8 mouse cellular contexts compared by ENCODE assay signal in genomic region chr9:27154763-27155530, GRCm38 (mm10). TPM values are rescaled to one million over a fixed set of nuclear protein-coding genes. Genes with fewer than 3 reads are reported as not detected.
DNase-seq lines count a peak whose midpoint lies in the region; ATAC-seq and TF ChIP-seq lines count a peak whose summit lies in the region.

Jam3 (minus strand) TSS chr9:27155421.

- peak within 1 kb of the TSS; percentile 89 for H3K27ac ChIP-seq in intestine, embryonic 15.5 days
- H3K27ac ChIP-seq in midbrain, embryonic 10.5 days (replicated peaks): peak within 1 kb of the TSS; percentile 96
- 0 out of 2 replicates have a peak within 1 kb of the TSS, but pooled peaks have one; percentile 8 for H3K27ac ChIP-seq in small intestine, adult 2 months (ENCODE audit: insufficient read depth, low read depth, low read length)

- H3K9ac ChIP-seq in intestine, embryonic 15.5 days: peak within 1 kb of the TSS; percentile 69

- TF ChIP-seq CTCF in small intestine, adult 2 months (IDR thresholded peaks at IDR 0.05; ENCODE audit: extremely low read depth, insufficient read length, insufficient replicate concordance, low read depth, low read length): no peak

- WGBS in intestine, embryonic 15.5 days: 1% methylated on average over 58 of the region's 58 CpGs
- under 1% methylated on average over 58 of the region's 58 CpGs for WGBS in midbrain, embryonic 10.5 days
- 5% methylated on average over 58 of the region's 58 CpGs for WGBS in small intestine, adult 2 months

- no peaks in the 10 kb centered on the region for H3K36me3 ChIP-seq in intestine, embryonic 15.5 days
- H3K36me3 ChIP-seq in midbrain, embryonic 10.5 days: peaks cover 27% of the 10 kb centered on the region
- H3K36me3 ChIP-seq in small intestine, adult 2 months (ENCODE audit: control insufficient read depth, insufficient read depth, low read length): no peaks in the 10 kb centered on the region

- DNase-seq in adrenal gland, postnatal 10 days: peak; percentile 95
- peak; percentile 98 for DNase-seq in embryo, embryonic 11 days
- peak; percentile 92 to 94 for DNase-seq in gastrocnemius, postnatal 4 days (ENCODE audit: low spot score in 2 of 2)
- DNase-seq in left cerebral cortex, postnatal 14 days (ENCODE audit: low spot score in 2 of 2): peak; percentile 95 to 96
- peak; percentile 98 for DNase-seq in midbrain, embryonic 10.5 days (ENCODE audit: low spot score)

- intact Hi-C loops in left cerebral cortex, postnatal 14 days (cut with DNase I): no loop called here

- H3K4me2 ChIP-seq in intestine, embryonic 15.5 days (replicated peaks): peak within 1 kb of the TSS; percentile 72

- H3K27me3 ChIP-seq in intestine, embryonic 15.5 days (replicated peaks): peaks cover 3% of the 10 kb centered on the region; the same call in 1 of the 2 replicates
- H3K27me3 ChIP-seq in midbrain, embryonic 10.5 days (ENCODE audit: low read depth, poor library complexity, severe bottlenecking): no peaks in the 10 kb centered on the region
- H3K27me3 ChIP-seq in small intestine, adult 2 months (ENCODE audit: control insufficient read depth, insufficient read depth, low read length): no peaks in the 10 kb centered on the region

- H3K4me1 ChIP-seq in intestine, embryonic 15.5 days (replicated peaks): no peaks in the 10 kb centered on the region
- H3K4me1 ChIP-seq in midbrain, embryonic 10.5 days: peaks cover 46% of the 10 kb centered on the region
- H3K4me1 ChIP-seq in small intestine, adult 2 months (ENCODE audit: control insufficient read depth, insufficient read depth, insufficient read length, low read length): no peaks in the 10 kb centered on the region

- TF ChIP-seq POLR2A in small intestine, adult 2 months (IDR thresholded peaks at IDR 0.05; ENCODE audit: low read depth, low read length): no peak

- ATAC-seq in intestine, embryonic 15.5 days: peak; percentile 98
- ATAC-seq in inflammation-experienced regulatory T-cells, adult 6 months: no peak

- H3K9me3 ChIP-seq in intestine, embryonic 15.5 days: no peaks in the 10 kb centered on the region
- H3K9me3 ChIP-seq in midbrain, embryonic 10.5 days (replicated peaks): no peaks in the 10 kb centered on the region

- H3K4me3 ChIP-seq in intestine, embryonic 15.5 days (replicated peaks): peak within 1 kb of the TSS; percentile 66
- H3K4me3 ChIP-seq in midbrain, embryonic 10.5 days: peak within 1 kb of the TSS; percentile 88
- peak within 1 kb of the TSS; percentile 69 for H3K4me3 ChIP-seq in small intestine, adult 2 months (ENCODE audit: low read depth, low read length)

RNA-seq across cellular contexts. Expression of gene Jam3, which starts in this region (rescaled TPM):
- total RNA-seq in adrenal gland, postnatal 10 days (2021): 10 to 100 TPM; 31.2 to 35.0 TPM
- 10 to 100 TPM; 52.0 to 55.6 TPM for total RNA-seq in gastrocnemius, postnatal 4 days (2021)
- 42.7 and 55.1 TPM in 2 replicates for polyA plus RNA-seq in intestine, embryonic 15.5 days (2015; fragmentation: Nextera tagmentation; extraction: Ambion mirVana)
- total RNA-seq in left cerebral cortex, postnatal 14 days (2021): 10 to 100 TPM; 24.1 to 26.9 TPM
- polyA plus RNA-seq in midbrain, embryonic 10.5 days (2016; fragmentation: Nextera tagmentation; extraction: Ambion mirVana): 146 and 147 TPM in 2 replicates
- polyA plus RNA-seq in small intestine, adult 2 months (2012; rRNA removed): 2.9 and 3.5 TPM in 2 replicates
- polyA plus RNA-seq in inflammation-experienced regulatory T-cells, adult 6 months (2017; shearing (Covaris generic)): under 1 TPM in 2 of 3 experiments, not detected in 1; 0.74 to 0.95 TPM

Comparison
In these comparisons a context has a peak if more than half of its experiments do, and no peak if none do; other contexts are left out.
1. H3K27ac ChIP-seq: peak in every context shown above with its lines; median percentile 96 in midbrain, embryonic 10.5 days; 89 in intestine, embryonic 15.5 days; 8 in small intestine, adult 2 months.